Mouse (Mus musculus): ENCODE data around the gene Vav3.

DNA sequence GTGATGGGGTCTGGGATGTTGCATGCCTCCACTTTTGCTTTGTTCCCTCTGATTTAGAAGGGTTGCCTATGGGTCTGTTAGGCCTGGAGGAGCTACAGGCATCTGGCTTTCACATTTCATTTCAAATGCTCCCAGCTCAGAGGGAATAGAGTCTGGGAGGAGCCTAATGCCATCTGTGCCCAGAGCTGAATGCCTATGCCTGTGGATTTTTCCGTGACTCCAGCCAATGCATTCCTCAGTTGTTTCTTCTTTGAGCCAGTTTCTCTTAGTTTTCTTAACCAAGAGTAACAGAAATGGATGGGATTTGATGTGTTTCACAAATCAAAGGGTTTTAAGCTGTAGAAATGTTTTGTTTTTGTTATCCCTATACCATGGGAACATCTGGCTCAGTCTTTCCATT lies 90.8 kb downstream of the Vav3 start:
- TF ChIP-seq POLR2A (IDR thresholded peaks at IDR 0.05; ENCODE audit: insufficient read depth, low read length) (no peak), CTCF (IDR thresholded peaks at IDR 0.05; ENCODE audit: low read depth, low read length) (no peak)
